Mouse (Mus musculus): ENCODE measurements at regions not wholly inside any gene's neighbourhood (a gene's known extent, or its start where the extent isn't known, plus 50 kb on each side); places are given as distances from the start of the nearest gene placed in this dataset.
"Not testable (repeated sequence)": the region's sequence is repeated elsewhere in the genome, so short reads cannot be mapped to it uniquely, and the experiment has no call there.

DNA sequence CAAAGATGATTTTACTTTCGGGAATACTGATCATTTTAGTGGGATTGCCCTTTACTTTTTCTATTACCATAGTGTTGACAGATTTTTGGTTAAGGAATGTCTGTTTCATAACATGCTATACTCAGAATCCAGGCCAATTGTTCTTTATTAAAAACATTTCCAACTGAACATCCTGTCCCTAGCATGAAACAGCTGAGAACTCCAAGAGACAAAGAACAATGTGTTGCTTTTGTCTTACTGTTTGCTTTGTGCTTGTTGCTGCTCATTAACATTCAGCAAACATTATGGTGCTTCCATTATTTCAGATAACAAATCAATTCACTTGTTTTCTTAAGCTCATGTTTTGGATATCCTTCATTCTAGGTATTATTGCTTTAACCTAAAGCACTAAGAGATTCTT lies 384.1 kb downstream of the Snca start:
- TF ChIP-seq POU5F1 (IDR thresholded peaks at IDR 0.05; ENCODE audit: borderline replicate concordance, low read length) (no peak), NANOG (IDR thresholded peaks at IDR 0.05; ENCODE audit: borderline replicate concordance, low read length) (no peak), CTCF (conservative IDR thresholded peaks at IDR 0.05; ENCODE audit: low read length) (no peak)
- Histone ChIP-seq H3K4me3 (replicated peaks; ENCODE audit: low read length) (no peak overlapping the region), H3K36me3 (ENCODE audit: insufficient read depth, low read length) (no peaks in the 10 kb centered on the region)

DNA sequence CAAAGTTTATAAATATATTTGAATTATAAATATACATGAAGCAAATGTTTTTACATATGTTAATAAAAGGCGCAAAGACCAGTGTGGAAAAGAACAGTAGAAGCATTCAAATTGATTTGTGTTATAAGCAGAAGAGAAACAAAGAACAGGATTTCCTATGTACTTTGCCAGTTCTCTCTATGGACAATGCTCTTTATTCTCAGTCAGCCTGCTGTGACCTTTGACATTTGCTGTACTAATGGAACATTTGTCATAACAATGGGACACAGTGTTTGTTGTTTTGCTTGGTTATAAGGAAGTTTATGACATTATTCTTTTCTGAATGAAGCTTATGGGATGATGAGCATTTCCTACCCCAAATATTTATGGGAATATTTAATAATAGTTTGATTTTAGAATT lies 387.7 kb downstream of the Snca start:
- TF ChIP-seq POU5F1 (IDR thresholded peaks at IDR 0.05; ENCODE audit: borderline replicate concordance, low read length) (no peak), CTCF (conservative IDR thresholded peaks at IDR 0.05; ENCODE audit: low read length) (no peak), NANOG (IDR thresholded peaks at IDR 0.05; ENCODE audit: borderline replicate concordance, low read length) (no peak)
- H3K27me3 ChIP-seq (ENCODE audit: insufficient read depth, low read length): no peaks in the 10 kb centered on the region
- no peak overlapping the region for H3K4me3 ChIP-seq (replicated peaks; ENCODE audit: low read length)
- no peaks in the 10 kb centered on the region for H3K9me3 ChIP-seq (ENCODE audit: low read length)
- H3K4me1 ChIP-seq (replicated peaks; ENCODE audit: low read depth, low read length): no peaks in the 10 kb centered on the region
- no peaks in the 10 kb centered on the region for H3K36me3 ChIP-seq (ENCODE audit: insufficient read depth, low read length)

More for the DNA sequence above, 384.1 kb downstream of the Snca start:
- Histone ChIP-seq H3K27me3 (ENCODE audit: insufficient read depth, low read length) (no peaks in the 10 kb centered on the region), H3K4me1 (replicated peaks; ENCODE audit: low read depth, low read length) (no peaks in the 10 kb centered on the region), H3K9me3 (ENCODE audit: low read length) (no peaks in the 10 kb centered on the region)

DNA sequence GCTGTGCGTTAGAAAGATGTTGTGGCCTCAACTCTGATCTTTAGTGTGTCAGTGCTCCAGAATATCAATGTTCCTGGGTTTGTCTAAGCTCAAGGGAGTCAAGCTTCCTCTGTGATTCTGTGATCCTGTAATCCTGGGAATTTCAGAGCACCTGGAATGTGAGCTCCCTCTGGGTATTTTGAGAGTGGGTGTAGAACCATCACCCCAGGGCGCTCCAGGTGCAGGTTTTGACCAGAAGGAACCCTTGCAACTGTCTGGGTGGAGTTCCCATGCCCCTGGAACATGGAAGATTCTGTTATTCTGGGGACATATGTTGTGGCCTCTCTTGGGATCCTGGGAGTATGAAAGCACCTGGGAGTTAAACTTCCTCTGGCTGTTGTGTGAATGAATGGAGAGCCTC lies 418.0 kb downstream of the Snca start:
- no peak for TF ChIP-seq NANOG (IDR thresholded peaks at IDR 0.05; ENCODE audit: borderline replicate concordance, low read length)
- TF ChIP-seq POU5F1 (IDR thresholded peaks at IDR 0.05; ENCODE audit: borderline replicate concordance, low read length): no peak
- no peak for TF ChIP-seq CTCF (conservative IDR thresholded peaks at IDR 0.05; ENCODE audit: low read length)
- no peaks in the 10 kb centered on the region for H3K27me3 ChIP-seq (ENCODE audit: insufficient read depth, low read length)
- H3K9me3 ChIP-seq (ENCODE audit: low read length): peaks cover 21% of the 10 kb centered on the region
- peaks cover 17% of the 10 kb centered on the region for H3K36me3 ChIP-seq (ENCODE audit: insufficient read depth, low read length)
- H3K4me3 ChIP-seq (replicated peaks; ENCODE audit: low read length): 0 out of 2 replicates have a peak overlapping the region, but pooled peaks have one; percentile 14
- peaks cover 48% of the 10 kb centered on the region for H3K4me1 ChIP-seq (replicated peaks; ENCODE audit: low read depth, low read length)

DNA sequence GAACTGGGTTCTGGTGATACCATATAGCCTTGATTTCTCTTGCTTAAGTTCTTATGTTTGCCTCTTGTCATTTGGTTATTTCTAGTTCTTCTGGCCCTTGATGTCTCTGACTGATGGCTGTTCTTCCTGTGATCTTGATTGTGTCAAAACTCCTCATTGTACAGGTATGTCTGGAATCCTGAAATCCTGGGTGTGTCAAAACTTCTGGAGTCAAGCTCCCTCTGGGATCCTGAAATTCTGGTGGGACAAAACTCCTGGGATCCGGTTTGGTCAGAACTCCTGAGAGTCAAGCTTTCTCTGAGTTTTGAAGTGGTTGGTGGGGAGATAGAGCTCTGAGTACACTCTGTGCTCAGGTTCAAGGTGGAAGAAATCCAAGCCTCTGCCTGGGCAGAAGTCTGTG lies 418.4 kb downstream of the Snca start:
- Histone ChIP-seq H3K4me3 (replicated peaks; ENCODE audit: low read length) (0 out of 2 replicates have a peak overlapping the region, but pooled peaks have one; percentile 14), H3K9me3 (ENCODE audit: low read length) (peaks cover 21% of the 10 kb centered on the region), H3K36me3 (ENCODE audit: insufficient read depth, low read length) (peaks cover 17% of the 10 kb centered on the region), H3K27me3 (ENCODE audit: insufficient read depth, low read length) (no peaks in the 10 kb centered on the region), H3K4me1 (replicated peaks; ENCODE audit: low read depth, low read length) (peaks cover 48% of the 10 kb centered on the region)
- TF ChIP-seq CTCF (conservative IDR thresholded peaks at IDR 0.05; ENCODE audit: low read length) (no peak), NANOG (IDR thresholded peaks at IDR 0.05; ENCODE audit: borderline replicate concordance, low read length) (peak; percentile 28; the same call in 1 of the 2 replicates)

DNA sequence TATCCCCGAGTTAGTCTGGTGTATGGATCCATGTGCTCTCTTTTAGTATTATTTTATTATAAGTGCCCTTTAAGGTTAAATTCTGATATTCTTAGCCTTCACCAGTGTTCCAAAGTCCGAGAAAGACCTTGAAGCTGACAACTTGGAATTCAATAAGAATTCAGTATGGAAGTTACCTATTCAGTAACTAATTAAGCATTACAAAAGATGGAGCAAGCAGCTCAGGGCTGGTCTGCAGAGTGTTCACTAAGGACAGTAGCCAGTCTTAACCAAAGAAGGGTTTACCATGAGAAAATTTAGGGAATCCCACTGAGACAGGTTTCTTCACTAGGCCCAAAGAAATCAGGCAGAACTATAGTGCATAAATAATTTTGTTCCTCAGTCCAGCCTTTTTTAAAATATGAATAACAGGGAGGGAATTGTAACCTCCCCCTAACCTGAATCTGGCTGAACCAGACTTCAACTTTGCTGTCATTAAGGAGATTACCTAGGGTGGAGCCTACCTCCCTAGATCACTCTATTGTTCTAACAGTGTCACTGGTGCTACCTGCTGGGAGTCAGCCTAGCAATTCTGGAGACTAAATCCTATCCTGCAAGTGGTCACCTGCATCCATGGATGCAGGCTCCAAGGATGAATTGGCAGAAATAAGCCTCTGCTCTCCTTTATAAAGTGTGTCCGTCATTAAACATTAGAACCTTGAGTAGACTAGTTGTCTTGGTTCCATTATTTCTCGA lies 419.4 kb downstream of the Snca start:
- Histone ChIP-seq H3K27me3 (ENCODE audit: insufficient read depth, low read length) (no peaks in the 10 kb centered on the region), H3K36me3 (ENCODE audit: insufficient read depth, low read length) (peaks cover 17% of the 10 kb centered on the region), H3K9me3 (ENCODE audit: low read length) (peaks cover 21% of the 10 kb centered on the region), H3K4me3 (replicated peaks; ENCODE audit: low read length) (peak overlapping the region; percentile 35), H3K4me1 (replicated peaks; ENCODE audit: low read depth, low read length) (peaks cover 48% of the 10 kb centered on the region)
- TF ChIP-seq NANOG (IDR thresholded peaks at IDR 0.05; ENCODE audit: borderline replicate concordance, low read length): peak; percentile 80
- TF ChIP-seq CTCF (conservative IDR thresholded peaks at IDR 0.05; ENCODE audit: low read length): no peak
- TF ChIP-seq POU5F1 (IDR thresholded peaks at IDR 0.05; ENCODE audit: borderline replicate concordance, low read length): no peak

DNA sequence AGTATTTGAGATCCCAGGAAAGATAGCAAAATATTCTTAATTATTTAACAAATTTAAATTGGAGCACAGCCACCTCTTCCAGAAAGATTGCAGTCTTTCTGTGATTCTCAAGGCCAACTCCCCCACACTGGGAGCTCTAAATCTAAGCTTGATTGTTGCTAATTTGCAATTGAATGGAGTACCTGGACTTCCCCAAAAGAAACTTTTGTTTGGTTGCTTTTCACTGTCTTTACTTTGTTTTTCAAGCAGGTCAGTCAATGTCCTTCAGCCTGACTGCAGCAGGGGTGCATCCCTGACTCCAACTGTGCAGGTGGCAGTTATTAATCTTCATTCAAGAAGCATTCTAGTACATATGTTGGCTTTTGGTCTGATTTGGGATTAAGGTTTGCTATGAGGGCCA lies 420.6 kb downstream of the Snca start:
- Histone ChIP-seq H3K9me3 (ENCODE audit: low read length) (peaks cover 14% of the 10 kb centered on the region), H3K4me1 (replicated peaks; ENCODE audit: low read depth, low read length) (peaks cover 48% of the 10 kb centered on the region), H3K27me3 (ENCODE audit: insufficient read depth, low read length) (no peaks in the 10 kb centered on the region), H3K36me3 (ENCODE audit: insufficient read depth, low read length) (peaks cover 11% of the 10 kb centered on the region), H3K4me3 (replicated peaks; ENCODE audit: low read length) (0 out of 2 replicates have a peak overlapping the region, but pooled peaks have one; percentile 13)
- TF ChIP-seq POU5F1 (IDR thresholded peaks at IDR 0.05; ENCODE audit: borderline replicate concordance, low read length) (peak; percentile 83), NANOG (IDR thresholded peaks at IDR 0.05; ENCODE audit: borderline replicate concordance, low read length) (peak; percentile 98), CTCF (conservative IDR thresholded peaks at IDR 0.05; ENCODE audit: low read length) (no peak)

DNA sequence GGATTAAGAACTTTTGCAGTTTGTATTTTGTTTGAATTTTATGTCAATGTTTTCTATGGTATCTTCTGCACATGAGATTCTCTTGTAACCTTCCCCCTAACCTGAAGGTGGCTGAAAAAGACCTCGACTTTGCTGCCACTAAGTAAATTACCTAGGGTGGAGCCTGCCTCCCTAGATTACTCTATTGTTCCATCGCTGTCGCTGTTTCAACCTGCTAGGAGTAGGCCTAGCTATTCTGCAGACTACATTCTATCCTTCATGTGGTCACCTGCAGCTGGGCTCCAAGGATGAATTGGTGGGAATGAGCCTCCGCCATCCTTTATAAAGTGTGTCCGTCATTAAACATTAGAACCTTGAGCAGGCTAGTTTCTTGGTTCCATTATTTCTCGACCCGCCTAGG lies 422.8 kb downstream of the Snca start:
- H3K36me3 ChIP-seq (ENCODE audit: insufficient read depth, low read length): no peaks in the 10 kb centered on the region
- peak overlapping the region; percentile 64 for H3K4me3 ChIP-seq (replicated peaks; ENCODE audit: low read length)
- no peaks in the 10 kb centered on the region for H3K9me3 ChIP-seq (ENCODE audit: low read length)
- no peak for TF ChIP-seq POU5F1 (IDR thresholded peaks at IDR 0.05; ENCODE audit: borderline replicate concordance, low read length)
- no peak for TF ChIP-seq CTCF (conservative IDR thresholded peaks at IDR 0.05; ENCODE audit: low read length)
- TF ChIP-seq NANOG (IDR thresholded peaks at IDR 0.05; ENCODE audit: borderline replicate concordance, low read length): no peak
- no peaks in the 10 kb centered on the region for H3K27me3 ChIP-seq (ENCODE audit: insufficient read depth, low read length)
- H3K4me1 ChIP-seq (replicated peaks; ENCODE audit: low read depth, low read length): peaks cover 42% of the 10 kb centered on the region

DNA sequence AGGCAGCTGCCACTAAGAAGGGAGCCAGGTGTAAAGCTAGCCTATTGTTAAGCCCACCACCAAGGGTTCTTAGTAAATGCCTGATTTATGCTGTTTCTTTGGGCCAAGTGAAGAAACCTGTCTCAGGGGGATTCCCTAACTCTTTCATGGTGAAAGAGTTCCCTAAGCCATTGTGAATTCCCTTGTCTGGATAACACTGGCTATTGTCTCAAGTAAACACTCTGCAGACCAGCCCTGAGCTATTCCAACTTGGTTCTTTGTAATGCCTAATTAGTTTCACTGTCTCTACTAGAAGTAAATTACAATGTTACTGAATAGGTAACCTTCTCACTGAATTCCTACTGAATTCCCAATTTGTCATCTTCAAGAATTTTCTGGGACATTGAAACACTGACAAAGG lies 465.7 kb downstream of the Snca start:
- not testable (repeated sequence) for H3K27me3 ChIP-seq (ENCODE audit: insufficient read depth, low read length); H3K4me3 ChIP-seq (replicated peaks; ENCODE audit: low read length)
- H3K9me3 ChIP-seq (ENCODE audit: low read length): peaks cover 54% of the 10 kb centered on the region
- H3K4me1 ChIP-seq (replicated peaks; ENCODE audit: low read depth, low read length): peaks cover 12% of the 10 kb centered on the region
- peaks cover 18% of the 10 kb centered on the region; the same call in 1 of the 2 replicates for H3K36me3 ChIP-seq (ENCODE audit: insufficient read depth, low read length)
- TF ChIP-seq POU5F1 (IDR thresholded peaks at IDR 0.05; ENCODE audit: borderline replicate concordance, low read length) (0 out of 2 replicates have a peak, but pooled peaks have one; percentile 12), NANOG (IDR thresholded peaks at IDR 0.05; ENCODE audit: borderline replicate concordance, low read length) (peak; percentile 85)

Data from E14TG2a.4 (cell line).